Mouse (Mus musculus): ENCODE measurements around the gene Polr1b. TPM values are rescaled to one million over a fixed set of nuclear protein-coding genes. Genes with fewer than 3 reads are reported as not detected.

Polr1b gene
- polyA plus RNA-seq, 1 experiment from 2014 or later: 36.1 TPM

- Histone ChIP-seq H3K27me3 (no peaks in the 10 kb centered on the region), H3K4me3 (replicated peaks) (peak within 1 kb of the TSS; percentile 72), H3K4me1 (peaks cover 16% of the 10 kb centered on the region), H3K9ac (peak within 1 kb of the TSS; percentile 74), H3K27ac (peak within 1 kb of the TSS; percentile 95), H3K9me3 (replicated peaks) (peaks cover 10% of the 10 kb centered on the region; the same call in 1 of the 2 replicates), H3K36me3 (peaks cover 63% of the 10 kb centered on the region), H3K4me2 (peak within 1 kb of the TSS; percentile 72)
- peak; percentile 100 for ATAC-seq (replicated peaks; ENCODE audit: low FRiP score)
- 0% methylated on average over 35 of the region's 35 CpGs for WGBS
Measured at GRCm38 (mm10) chr2:129129412-129129929, 28.7 kb downstream of the Polr1b start, which contains the start of gene Chchd5. Chchd5 (plus strand) TSS chr2:129129700.

DNA sequence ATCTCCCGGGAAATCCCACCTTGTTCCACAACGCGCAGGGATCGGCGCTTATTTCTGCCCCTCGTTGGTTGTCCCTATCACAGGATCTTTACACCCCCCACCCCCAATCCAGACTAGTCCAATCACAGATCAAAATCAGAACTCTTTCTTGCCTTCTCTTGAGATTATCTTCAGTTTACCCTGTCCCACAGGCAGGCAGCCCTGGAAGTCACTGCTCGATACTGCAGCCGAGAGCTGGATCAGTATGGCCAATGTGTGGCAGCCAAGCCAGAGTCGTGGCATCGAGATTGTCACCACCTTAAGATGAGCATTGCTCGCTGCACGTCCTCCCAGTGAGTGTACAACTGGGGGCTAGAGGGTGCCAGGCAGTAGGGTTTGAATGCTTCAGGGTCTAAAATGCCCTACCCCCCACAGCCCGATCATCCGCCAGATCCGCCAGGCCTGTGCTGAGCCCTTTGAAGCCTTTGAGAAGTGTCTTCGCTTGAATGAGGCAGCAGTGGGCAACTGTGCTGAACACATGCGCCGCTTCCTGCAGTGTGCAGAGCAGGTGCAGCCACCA, 29.3 kb downstream of the Polr1b start:
- peak; percentile 47 for ATAC-seq (replicated peaks; ENCODE audit: low FRiP score)
- H3K9me3 ChIP-seq (replicated peaks): peaks cover 10% of the 10 kb centered on the region; the same call in 1 of the 2 replicates
- H3K4me3 ChIP-seq (replicated peaks): peak overlapping the region; percentile 72
- H3K4me1 ChIP-seq: peaks cover 16% of the 10 kb centered on the region
- H3K4me2 ChIP-seq: peak overlapping the region; percentile 72
- H3K27me3 ChIP-seq: no peaks in the 10 kb centered on the region
- peak overlapping the region; percentile 45 for H3K9ac ChIP-seq
- H3K27ac ChIP-seq: peak overlapping the region; percentile 95
- WGBS: 38% methylated on average over 18 of the region's 18 CpGs
- peaks cover 57% of the 10 kb centered on the region for H3K36me3 ChIP-seq

GRCm38 (mm10) chr2:129130776-129131175, 30.0 kb downstream of the Polr1b start:
- Histone ChIP-seq H3K9me3 (replicated peaks) (peaks cover 10% of the 10 kb centered on the region; the same call in 1 of the 2 replicates), H3K27me3 (no peaks in the 10 kb centered on the region), H3K36me3 (peaks cover 50% of the 10 kb centered on the region), H3K4me1 (peaks cover 16% of the 10 kb centered on the region), H3K4me2 (peak overlapping the region; percentile 72), H3K27ac (no peak overlapping the region), H3K9ac (no peak overlapping the region), H3K4me3 (replicated peaks) (peak overlapping the region; percentile 72; the same call in 1 of the 2 replicates)
- ATAC-seq (replicated peaks; ENCODE audit: low FRiP score): no peak
- WGBS: 96% methylated on average over 2 of the region's 2 CpGs

- H3K27ac ChIP-seq: no peak overlapping the region
- no peak overlapping the region for H3K4me2 ChIP-seq
- ATAC-seq (replicated peaks; ENCODE audit: low FRiP score): no peak
- H3K36me3 ChIP-seq: peaks cover 36% of the 10 kb centered on the region
- H3K9ac ChIP-seq: no peak overlapping the region
- H3K4me1 ChIP-seq: peaks cover 16% of the 10 kb centered on the region
- H3K27me3 ChIP-seq: no peaks in the 10 kb centered on the region
- H3K4me3 ChIP-seq (replicated peaks): no peak overlapping the region
- H3K9me3 ChIP-seq (replicated peaks): peaks cover 10% of the 10 kb centered on the region; the same call in 1 of the 2 replicates
- WGBS: 97% methylated on average over 7 of the region's 7 CpGs
Measured at GRCm38 (mm10) chr2:129132231-129132630, 31.4 kb downstream of the Polr1b start.

GRCm38 (mm10) chr2:129133006-129133805, 32.4 kb downstream of the Polr1b start:
- H3K9me3 ChIP-seq (replicated peaks): peaks cover 10% of the 10 kb centered on the region; the same call in 1 of the 2 replicates
- H3K9ac ChIP-seq: no peak overlapping the region
- H3K36me3 ChIP-seq: peaks cover 26% of the 10 kb centered on the region
- whole genome bisulfite sequencing: 94% methylated on average over 14 of the region's 14 CpGs
- no peak overlapping the region for H3K4me2 ChIP-seq
- no peak for ATAC-seq (replicated peaks; ENCODE audit: low FRiP score)
- H3K4me3 ChIP-seq (replicated peaks): no peak overlapping the region
- no peak overlapping the region for H3K27ac ChIP-seq
- H3K27me3 ChIP-seq: no peaks in the 10 kb centered on the region
- peaks cover 16% of the 10 kb centered on the region for H3K4me1 ChIP-seq

DNA sequence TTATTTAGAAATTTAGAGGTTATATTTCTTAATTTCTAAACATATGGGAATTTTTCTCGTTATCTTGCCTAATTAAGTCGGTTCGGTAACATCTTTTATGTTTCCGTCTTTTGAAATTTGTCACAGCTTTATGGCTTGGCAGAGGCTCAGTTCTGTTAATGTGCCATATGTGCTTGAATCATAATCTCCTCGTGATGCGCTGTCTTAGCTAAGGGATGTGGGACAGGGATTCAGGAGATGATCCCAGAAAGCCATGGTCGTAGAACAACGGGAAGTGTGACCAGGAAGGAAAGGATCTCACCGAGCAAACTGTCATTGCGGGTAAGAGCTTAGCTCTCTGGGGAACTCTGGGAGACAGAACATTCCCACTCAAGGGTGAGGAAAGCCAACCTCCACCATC, 39.1 kb downstream of the Polr1b start:
- ATAC-seq (replicated peaks; ENCODE audit: low FRiP score): no peak
- 88% methylated on average over 10 of the region's 10 CpGs for WGBS
- Histone ChIP-seq H3K4me1 (no peaks in the 10 kb centered on the region), H3K9me3 (replicated peaks) (no peaks in the 10 kb centered on the region), H3K27ac (no peak overlapping the region), H3K36me3 (no peaks in the 10 kb centered on the region), H3K27me3 (no peaks in the 10 kb centered on the region), H3K4me3 (replicated peaks) (no peak overlapping the region), H3K9ac (no peak overlapping the region), H3K4me2 (no peak overlapping the region)

GRCm38 (mm10) chr2:129148836-129149235, 48.0 kb downstream of the Polr1b start:
- Histone ChIP-seq H3K9ac (no peak overlapping the region), H3K9me3 (replicated peaks) (no peaks in the 10 kb centered on the region), H3K27me3 (no peaks in the 10 kb centered on the region), H3K4me1 (no peaks in the 10 kb centered on the region), H3K36me3 (no peaks in the 10 kb centered on the region), H3K4me3 (replicated peaks) (no peak overlapping the region), H3K4me2 (no peak overlapping the region), H3K27ac (no peak overlapping the region; the same call in 1 of the 2 replicates)
- ATAC-seq (replicated peaks; ENCODE audit: low FRiP score): no peak
- 70% methylated on average over 2 of the region's 2 CpGs for WGBS

GRCm38 (mm10) chr2:129150386-129150785, 49.6 kb downstream of the Polr1b start:
- ATAC-seq (replicated peaks; ENCODE audit: low FRiP score): no peak
- Histone ChIP-seq H3K4me3 (replicated peaks) (no peak overlapping the region), H3K36me3 (no peaks in the 10 kb centered on the region), H3K9me3 (replicated peaks) (no peaks in the 10 kb centered on the region), H3K9ac (no peak overlapping the region), H3K4me1 (no peaks in the 10 kb centered on the region), H3K4me2 (no peak overlapping the region), H3K27ac (no peak overlapping the region), H3K27me3 (no peaks in the 10 kb centered on the region)
- WGBS: 82% methylated on average over 5 of the region's 5 CpGs

DNA sequence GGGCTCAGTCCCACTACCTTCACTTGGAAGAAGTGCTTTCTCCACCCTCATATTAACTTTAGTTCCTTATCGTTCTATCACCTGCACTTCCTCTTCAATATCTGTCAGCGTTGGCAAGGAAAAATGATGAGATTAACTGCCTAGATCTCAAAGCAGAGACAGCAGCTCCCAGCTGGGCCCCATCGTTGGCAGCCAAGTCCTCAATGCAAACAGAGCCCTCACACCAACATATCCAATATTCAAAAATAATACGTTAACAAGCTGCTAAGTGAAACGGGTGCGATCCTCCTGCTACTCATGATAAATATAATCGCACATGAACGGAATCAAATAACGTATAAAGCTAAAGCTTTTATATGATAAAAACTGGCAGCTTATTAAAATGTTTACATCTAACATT, 50.3 kb downstream of the Polr1b start:
- Histone ChIP-seq H3K9me3 (replicated peaks) (no peaks in the 10 kb centered on the region), H3K4me2 (no peak overlapping the region), H3K9ac (no peak overlapping the region), H3K4me1 (no peaks in the 10 kb centered on the region), H3K4me3 (replicated peaks) (no peak overlapping the region), H3K36me3 (no peaks in the 10 kb centered on the region), H3K27me3 (no peaks in the 10 kb centered on the region), H3K27ac (no peak overlapping the region)
- ATAC-seq (replicated peaks; ENCODE audit: low FRiP score): no peak
- WGBS: 82% methylated on average over 9 of the region's 9 CpGs

GRCm38 (mm10) chr2:129152751-129153150, 52.0 kb downstream of the Polr1b start:
- H3K4me1 ChIP-seq: no peaks in the 10 kb centered on the region
- H3K4me2 ChIP-seq: no peak overlapping the region
- no peak overlapping the region for H3K4me3 ChIP-seq (replicated peaks)
- no peak for ATAC-seq (replicated peaks; ENCODE audit: low FRiP score)
- no peaks in the 10 kb centered on the region for H3K36me3 ChIP-seq
- no peaks in the 10 kb centered on the region for H3K9me3 ChIP-seq (replicated peaks)
- 61% methylated on average over 1 of the region's 1 CpGs for WGBS
- H3K27ac ChIP-seq: no peak overlapping the region
- no peak overlapping the region for H3K9ac ChIP-seq
- H3K27me3 ChIP-seq: no peaks in the 10 kb centered on the region

DNA sequence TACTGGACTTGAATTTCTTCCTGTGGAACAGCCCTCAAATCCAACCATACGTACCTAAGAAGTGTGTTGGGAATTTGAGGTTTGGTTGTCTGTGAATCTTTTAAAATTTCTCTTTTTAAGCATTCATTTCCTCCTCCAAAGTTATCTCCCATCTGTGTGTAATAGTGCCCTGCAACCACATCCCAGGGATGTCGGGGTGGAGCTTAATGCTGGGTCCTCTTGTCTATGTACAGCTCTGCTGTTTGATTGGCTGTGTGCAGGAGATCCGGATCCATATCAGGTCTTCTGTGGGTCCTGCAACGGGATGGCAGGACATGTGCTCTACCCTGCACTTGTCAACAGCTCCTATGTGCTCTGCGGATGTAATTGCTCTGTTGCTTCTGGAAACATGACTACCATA, 64.0 kb downstream of the Polr1b start:
- no peak overlapping the region for H3K9ac ChIP-seq
- H3K27ac ChIP-seq: no peak overlapping the region
- no peak for ATAC-seq (replicated peaks; ENCODE audit: low FRiP score)
- H3K27me3 ChIP-seq: no peaks in the 10 kb centered on the region
- H3K4me2 ChIP-seq: no peak overlapping the region
- no peak overlapping the region for H3K4me3 ChIP-seq (replicated peaks)
- WGBS: 76% methylated on average over 5 of the region's 5 CpGs
- H3K9me3 ChIP-seq (replicated peaks): no peaks in the 10 kb centered on the region
- no peaks in the 10 kb centered on the region for H3K4me1 ChIP-seq
- no peaks in the 10 kb centered on the region for H3K36me3 ChIP-seq
